In genomic region chr14:105730786-105731185, GRCm38 (mm10) we compare ENCODE assay signal across 9 mouse cellular contexts.
DNase-seq lines count a peak whose midpoint lies in the region; ATAC-seq and TF ChIP-seq lines count a peak whose summit lies in the region.
"Had no signal": no experiment of that assay in that cellular context is flagged by ENCODE, and none has a peak within 500 bp of the region (broad histone marks: within the 10 kb centered on the region; RNA-seq: fewer than 3 reads in every experiment).

No protein-coding gene starts in this region.

- DNase-seq in thymus, postnatal 25 days = peak; percentile 9
- no peak for DNase-seq in thymus, adult 2 months
- peak; percentile 75 for DNase-seq in embryo, embryonic 10 days (ENCODE audit: low spot score)
- DNase-seq in heart, postnatal 10 days = peak; percentile 55 to 63
- DNase-seq in left cerebral cortex, postnatal 4 days = peak; percentile 58
- DNase-seq in testis, postnatal 10 days (ENCODE audit: low spot score) = no peak
- DNase-seq in right cerebral cortex, postnatal 4 days = no peak

- intact Hi-C loops in heart, postnatal 10 days (cut with DNase I) = loop anchor here (5.0 to 10.0 kb wide), 3 partner anchors 72 to 556 kb away; partner anchors contain the start of gene Rbm26
- intact Hi-C loops in left cerebral cortex, postnatal 4 days (cut with DNase I) = loop anchor here (5.0 kb wide), 2 partner anchors 167 to 248 kb away; partner anchors contain the start of gene Spry2

- H3K27ac ChIP-seq in thymus, adult 2 months (ENCODE audit: control insufficient read depth, insufficient read depth, low read length) = no peak overlapping the region
- no peak overlapping the region for H3K27ac ChIP-seq in midbrain, embryonic 13.5 days
- H3K27ac ChIP-seq: macrophage had no signal

- no peak for TF ChIP-seq POLR2A in thymus, adult 2 months (IDR thresholded peaks at IDR 0.05; ENCODE audit: control insufficient read depth, extremely low read depth, insufficient read depth, low read length, poor library complexity)

- no peaks in the 10 kb centered on the region for H3K36me3 ChIP-seq in thymus, adult 2 months (ENCODE audit: control insufficient read depth, insufficient read depth, low read length)
- no peaks in the 10 kb centered on the region for H3K36me3 ChIP-seq in midbrain, embryonic 13.5 days

- TF ChIP-seq CTCF in thymus, adult 2 months (IDR thresholded peaks at IDR 0.05; ENCODE audit: borderline replicate concordance, control insufficient read depth, extremely low read depth, insufficient read depth, low read length, poor library complexity) = no peak

- no peak overlapping the region for H3K4me3 ChIP-seq in thymus, adult 2 months (ENCODE audit: control insufficient read depth, insufficient read depth, low read length)
- no peak overlapping the region for H3K4me3 ChIP-seq in midbrain, embryonic 13.5 days (replicated peaks)

- no peaks in the 10 kb centered on the region for H3K27me3 ChIP-seq in thymus, adult 2 months (ENCODE audit: control insufficient read depth, insufficient read depth, low read length)
- no peaks in the 10 kb centered on the region for H3K27me3 ChIP-seq in midbrain, embryonic 13.5 days

- ATAC-seq in midbrain, embryonic 13.5 days = peak; percentile 70

- 36% methylated on average over 4 of the region's 4 CpGs for WGBS in thymus, adult 2 months
- WGBS in midbrain, embryonic 13.5 days = 12% methylated on average over 4 of the region's 4 CpGs

- H3K4me2 ChIP-seq in midbrain, embryonic 13.5 days (replicated peaks) = peak overlapping the region; percentile 19; the same call in 1 of the 2 replicates

- H3K4me1 ChIP-seq in thymus, adult 2 months (replicated peaks; ENCODE audit: control insufficient read depth, insufficient read depth, low read length) = peaks cover 5% of the 10 kb centered on the region
- H3K4me1 ChIP-seq in midbrain, embryonic 13.5 days (replicated peaks) = peaks cover 31% of the 10 kb centered on the region

- no peaks in the 10 kb centered on the region for H3K9me3 ChIP-seq in midbrain, embryonic 13.5 days

- no peak overlapping the region for H3K9ac ChIP-seq in midbrain, embryonic 13.5 days (replicated peaks)

Comparison
In these comparisons a context has a peak if more than half of its experiments do, and no peak if none do; other contexts are left out.
1. DNase-seq: peak in thymus, postnatal 25 days (single experiment), embryo, embryonic 10 days (single experiment), heart, postnatal 10 days (2 of 2) and left cerebral cortex, postnatal 4 days (single experiment); none in thymus, adult 2 months (single experiment), testis, postnatal 10 days (single experiment) and right cerebral cortex, postnatal 4 days (single experiment).